Mouse (Mus musculus): ENCODE data around the gene 4930469K13Rik.
A peak's percentile ranks its signal among the peaks of the same experiment; 100 is the strongest.

4930469K13Rik gene

GRCm38 (mm10) chr11:34034794-34035193, 63.6 kb downstream of the 4930469K13Rik start:
- no peak for DNase-seq

- DNase-seq: no peak
These were observed 64.3 kb downstream of the 4930469K13Rik start for GRCm38 (mm10) chr11:34034008-34034505.

GRCm38 (mm10) chr11:34031015-34031805, 67.1 kb downstream of the 4930469K13Rik start:
- no peak for DNase-seq

GRCm38 (mm10) chr11:34029658-34030057, 68.7 kb downstream of the 4930469K13Rik start:
- no peak for DNase-seq

GRCm38 (mm10) chr11:34025091-34025490, 73.3 kb downstream of the 4930469K13Rik start:
- DNase-seq: no peak

- no peak for DNase-seq
These were observed 86.2 kb downstream of the 4930469K13Rik start for GRCm38 (mm10) chr11:34012007-34012652.

GRCm38 (mm10) chr11:34010859-34011172, 87.5 kb downstream of the 4930469K13Rik start:
- DNase-seq: no peak

- no peak for DNase-seq
These were observed 88.1 kb downstream of the 4930469K13Rik start for GRCm38 (mm10) chr11:34010133-34010858.

- DNase-seq: no peak
These were observed 88.9 kb downstream of the 4930469K13Rik start for GRCm38 (mm10) chr11:34009316-34010087.

- peak; percentile 43 for DNase-seq
These were observed 89.7 kb downstream of the 4930469K13Rik start for GRCm38 (mm10) chr11:34008702-34009101.

GRCm38 (mm10) chr11:34008214-34008613, 90.1 kb downstream of the 4930469K13Rik start:
- DNase-seq: no peak

GRCm38 (mm10) chr11:34007616-34008015, 90.7 kb downstream of the 4930469K13Rik start:
- DNase-seq: no peak

GRCm38 (mm10) chr11:34002593-34002965, 95.8 kb downstream of the 4930469K13Rik start:
- DNase-seq: no peak

GRCm38 (mm10) chr11:34001938-34002592, 96.3 kb downstream of the 4930469K13Rik start:
- DNase-seq: peak; percentile 55

- no peak for DNase-seq
These were observed 97.9 kb downstream of the 4930469K13Rik start for GRCm38 (mm10) chr11:34000416-34000815.

- DNase-seq: no peak
These were observed 100.1 kb downstream of the 4930469K13Rik start for GRCm38 (mm10) chr11:33998244-33998643.

GRCm38 (mm10) chr11:33993496-33993895, 104.9 kb downstream of the 4930469K13Rik start:
- DNase-seq: no peak

- DNase-seq: no peak
These were observed 105.4 kb downstream of the 4930469K13Rik start, which contains the start of gene Kcnip1 for GRCm38 (mm10) chr11:33992938-33993337. Kcnip1 (minus strand) TSS chr11:33993152.

GRCm38 (mm10) chr11:33990002-33990401, 108.4 kb downstream of the 4930469K13Rik start:
- no peak for DNase-seq

- no peak for DNase-seq
These were observed 111.8 kb downstream of the 4930469K13Rik start for GRCm38 (mm10) chr11:33986525-33986924.

GRCm38 (mm10) chr11:33980146-33980545, 118.2 kb downstream of the 4930469K13Rik start:
- no peak for DNase-seq

GRCm38 (mm10) chr11:33975121-33975520, 123.2 kb downstream of the 4930469K13Rik start:
- no peak for DNase-seq

All from right cerebral cortex, postnatal 4 days (tissue).